Mouse (Mus musculus): ENCODE results near the gene Gne.

DNA sequence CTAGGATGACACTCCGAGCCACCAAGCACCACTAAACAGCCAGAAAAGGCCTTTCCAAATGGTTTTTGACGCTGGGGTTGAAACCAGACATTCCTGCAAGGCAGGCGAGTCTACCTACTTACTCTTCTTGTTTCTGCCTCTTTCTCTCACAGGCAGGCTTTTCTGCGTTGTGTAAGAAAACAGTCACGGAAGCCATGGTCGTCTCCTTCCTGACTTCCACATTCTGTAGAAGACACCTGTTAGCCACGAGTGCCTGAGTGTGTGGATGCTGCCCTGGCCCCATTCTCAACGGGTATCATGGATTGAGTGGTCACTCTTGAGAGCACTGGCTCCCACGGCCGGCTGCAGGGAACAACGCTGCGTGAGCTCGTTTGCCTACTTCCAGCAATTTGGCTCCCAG lies 31.1 kb upstream of the Gne start:
- TF ChIP-seq EP300 (IDR thresholded peaks at IDR 0.05; ENCODE audit: low read depth) (no peak), CTCF (IDR thresholded peaks at IDR 0.05; ENCODE audit: low read depth) (no peak)

All from liver, postnatal 0 days (tissue).